Mouse (Mus musculus) midbrain, embryonic 16.5 days (tissue): ENCODE data around the gene Znrf1. TPM values are rescaled to one million over a fixed set of nuclear protein-coding genes. Genes with fewer than 3 reads are reported as not detected.
A peak's percentile ranks its signal among the peaks of the same experiment; 100 is the strongest.

Experiments
- ATAC-seq: fragments of 200-750 bp; cut with Nextera tagmentation; 2 replicates; pipeline ENCODE4 v1.8.0; 2017; ENCODE audit warnings: moderate TSS enrichment
- H3K27ac ChIP-seq: fragments of 300-500 bp; sonication (generic); 2 replicates; pipeline ENCODE4 v1.5.1; 2014; ENCODE audit warnings: mild to moderate bottlenecking, low read length, mixed read lengths
- H3K27me3 ChIP-seq: fragments of 300-500 bp; sonication (generic); 2 replicates; pipeline ENCODE4 v1.6.1; 2014; ENCODE audit warnings: low read depth, low read length, mixed read lengths; ENCODE audit not compliant: control insufficient read depth, insufficient read depth
- H3K36me3 ChIP-seq: fragments of 300-500 bp; sonication (generic); 2 replicates; pipeline ENCODE4 v1.6.1; 2014; ENCODE audit warnings: mild to moderate bottlenecking, low read length, moderate library complexity, mixed read lengths; ENCODE audit not compliant: control insufficient read depth, insufficient read depth
- H3K4me1 ChIP-seq: fragments of 300-500 bp; sonication (generic); 2 replicates; pipeline ENCODE4 v1.6.1; 2014; ENCODE audit warnings: mild to moderate bottlenecking, low read length, mixed read lengths; ENCODE audit not compliant: control insufficient read depth, insufficient read depth
- H3K4me2 ChIP-seq: fragments of 300-500 bp; sonication (generic); 2 replicates; pipeline ENCODE4 v1.6.1; 2014; ENCODE audit warnings: mild to moderate bottlenecking, low read length, mixed read lengths
- H3K4me3 ChIP-seq: fragments of 300-500 bp; sonication (generic); 2 replicates; pipeline ENCODE4 v1.5.1; 2014; ENCODE audit warnings: low read depth, mild to moderate bottlenecking, low read length, moderate library complexity, mixed read lengths
- H3K9ac ChIP-seq: fragments of 300-500 bp; sonication (generic); 2 replicates; pipeline ENCODE4 v1.6.1; 2014; ENCODE audit warnings: low read depth, low read length, mixed read lengths
- H3K9me3 ChIP-seq: fragments of 300-500 bp; sonication (generic); replicated peaks from 2 replicates; pipeline ENCODE4 v1.6.1; 2014; ENCODE audit warnings: mild to moderate bottlenecking, low read length, mixed read lengths; ENCODE audit not compliant: control insufficient read depth, poor library complexity, severe bottlenecking
- WGBS: fragments of 180-500 bp; shearing (Covaris S2); extraction: QIAGEN DNeasy Blood & Tissue Kit; methylation state at CpG from one replicate; pipeline ENCODE4 v1.1.7; 2014; 5-methylcytosine and 5-hydroxymethylcytosine counted together
- polyA plus RNA-seq: library from polyadenylated mRNA; unstranded; fragments of >200 nt; fragmentation: Nextera tagmentation; extraction: Ambion mirVana; gene quantifications from 2 replicates; pipeline ENCODE4 v1.2.1, GENCODE M21; 2015

Gene Znrf1
- polyA plus RNA-seq, 1 experiment from 2014 or later = 73.4 TPM

- Histone ChIP-seq H3K4me2 (no peak overlapping the region), H3K9ac (no peak overlapping the region), H3K27ac (0 out of 2 replicates have a peak overlapping the region, but pooled peaks have one; percentile 3), H3K4me1 (peaks cover 47% of the 10 kb centered on the region), H3K4me3 (no peak overlapping the region), H3K36me3 (no peaks in the 10 kb centered on the region), H3K27me3 (no peaks in the 10 kb centered on the region), H3K9me3 (no peaks in the 10 kb centered on the region)
- ATAC-seq = no peak
- 59% methylated on average over 2 of the region's 2 CpGs for WGBS
Measured at GRCm38 (mm10) chr8:111570432-111570831, 34.5 kb downstream of the Znrf1 start.

DNA sequence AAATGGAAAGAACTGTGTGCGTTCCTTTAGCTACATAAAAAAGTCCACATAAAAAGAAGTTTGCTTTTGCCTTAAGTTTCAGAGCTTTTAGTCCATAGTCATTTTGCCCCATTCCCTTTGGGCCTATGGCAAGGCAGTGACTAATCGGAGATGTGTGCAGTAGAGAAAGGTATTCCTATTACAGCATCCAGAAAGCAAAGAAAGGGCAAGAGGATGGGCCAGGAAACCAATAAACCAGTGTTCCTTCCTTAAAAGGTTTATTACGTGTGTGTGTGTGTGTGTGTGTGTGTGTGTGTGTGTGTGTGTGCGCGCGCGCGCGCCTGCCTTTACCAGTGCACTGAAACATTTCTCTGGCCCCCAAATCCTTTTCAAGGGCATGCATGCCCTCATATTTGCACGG lies 35.8 kb downstream of the Znrf1 start:
- Histone ChIP-seq H3K4me3 (no peak overlapping the region), H3K36me3 (no peaks in the 10 kb centered on the region), H3K4me2 (no peak overlapping the region), H3K4me1 (peaks cover 38% of the 10 kb centered on the region), H3K27ac (no peak overlapping the region), H3K9ac (no peak overlapping the region), H3K9me3 (no peaks in the 10 kb centered on the region), H3K27me3 (no peaks in the 10 kb centered on the region)
- no peak for ATAC-seq
- whole genome bisulfite sequencing = 84% methylated on average over 10 of the region's 10 CpGs

DNA sequence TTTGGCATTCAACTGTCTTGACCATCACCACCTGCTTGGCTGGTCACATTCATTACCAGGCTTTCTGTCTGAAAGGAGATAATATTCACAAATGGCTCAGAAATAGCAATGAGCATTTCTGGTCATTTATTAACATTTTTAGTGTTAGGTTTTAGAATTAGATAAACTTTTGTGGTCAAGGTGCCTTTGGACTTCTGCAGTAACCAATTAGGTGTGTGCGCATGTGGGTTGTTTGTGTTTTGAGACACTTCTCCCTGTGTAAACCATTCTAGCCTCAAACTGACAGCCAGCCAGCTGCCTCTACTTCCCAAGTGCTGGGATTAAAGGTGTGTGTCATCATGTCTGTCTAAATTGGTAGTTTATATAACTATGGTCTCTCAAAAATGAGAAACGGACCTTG lies 36.5 kb downstream of the Znrf1 start:
- Histone ChIP-seq H3K27ac (no peak overlapping the region), H3K9me3 (no peaks in the 10 kb centered on the region), H3K27me3 (no peaks in the 10 kb centered on the region), H3K4me1 (peaks cover 37% of the 10 kb centered on the region), H3K4me2 (no peak overlapping the region), H3K36me3 (no peaks in the 10 kb centered on the region), H3K9ac (no peak overlapping the region), H3K4me3 (no peak overlapping the region)
- 91% methylated on average over 2 of the region's 2 CpGs for WGBS
- ATAC-seq = no peak

GRCm38 (mm10) chr8:111573583-111573982 lies 37.7 kb downstream of the Znrf1 start:
- Histone ChIP-seq H3K9me3 (no peaks in the 10 kb centered on the region), H3K4me2 (no peak overlapping the region), H3K36me3 (no peaks in the 10 kb centered on the region), H3K27ac (no peak overlapping the region), H3K4me1 (peaks cover 30% of the 10 kb centered on the region), H3K4me3 (no peak overlapping the region), H3K27me3 (no peaks in the 10 kb centered on the region), H3K9ac (no peak overlapping the region)
- peak; percentile 18; the same call in 1 of the 2 replicates for ATAC-seq
- 22% methylated on average over 8 of the region's 8 CpGs for WGBS

DNA sequence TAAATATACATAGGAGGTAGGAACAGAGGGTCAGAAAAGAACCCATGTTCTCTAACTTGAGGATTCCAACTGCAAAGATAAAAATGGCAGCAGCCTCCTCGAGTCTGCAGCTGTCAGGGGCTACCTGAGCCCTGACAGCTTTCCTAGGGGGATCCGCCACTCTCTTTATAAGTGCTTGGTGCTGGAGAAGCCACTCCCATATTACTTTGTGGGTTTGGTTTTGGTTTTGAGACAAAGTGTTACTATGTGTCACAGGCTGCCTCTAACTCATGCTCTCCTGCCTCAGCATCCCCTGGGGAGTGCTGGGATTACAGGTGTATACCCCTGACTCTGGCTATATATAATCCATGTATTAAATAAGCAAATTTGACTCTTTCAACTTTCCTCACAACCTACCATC lies 38.1 kb downstream of the Znrf1 start:
- H3K27ac ChIP-seq = no peak overlapping the region
- no peaks in the 10 kb centered on the region for H3K27me3 ChIP-seq
- no peaks in the 10 kb centered on the region for H3K36me3 ChIP-seq
- H3K4me1 ChIP-seq = peaks cover 33% of the 10 kb centered on the region
- no peak overlapping the region for H3K9ac ChIP-seq
- ATAC-seq = no peak
- no peak overlapping the region for H3K4me2 ChIP-seq
- no peak overlapping the region for H3K4me3 ChIP-seq
- H3K9me3 ChIP-seq = no peaks in the 10 kb centered on the region
- WGBS = 79% methylated on average over 2 of the region's 2 CpGs

- Histone ChIP-seq H3K4me2 (no peak overlapping the region), H3K4me3 (no peak overlapping the region), H3K9me3 (no peaks in the 10 kb centered on the region), H3K9ac (no peak overlapping the region), H3K4me1 (peaks cover 31% of the 10 kb centered on the region), H3K27ac (no peak overlapping the region), H3K27me3 (no peaks in the 10 kb centered on the region), H3K36me3 (no peaks in the 10 kb centered on the region)
- 97% methylated on average over 4 of the region's 4 CpGs for WGBS
- no peak for ATAC-seq
Measured at GRCm38 (mm10) chr8:111575492-111575891, 39.6 kb downstream of the Znrf1 start.

DNA sequence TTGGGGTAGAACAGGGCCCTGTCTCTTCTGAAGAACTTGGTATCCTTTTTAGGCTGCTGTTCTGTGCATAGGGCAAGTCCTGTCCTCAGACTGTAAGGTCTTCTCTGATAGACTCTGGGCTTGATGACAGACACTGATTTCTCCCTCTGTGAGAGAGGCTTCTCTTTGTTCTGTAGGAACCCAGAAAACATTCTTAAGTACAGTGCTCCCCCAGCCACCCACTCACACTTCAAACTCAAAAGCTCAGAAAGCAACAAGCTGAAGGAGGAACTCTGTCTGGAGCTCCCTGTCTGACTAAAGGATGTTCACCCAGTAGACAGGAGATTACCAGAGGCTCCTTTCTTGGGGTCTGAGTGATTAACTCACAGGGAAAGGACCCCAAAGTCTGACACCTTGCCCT lies 40.6 kb downstream of the Znrf1 start:
- no peaks in the 10 kb centered on the region for H3K36me3 ChIP-seq
- peaks cover 30% of the 10 kb centered on the region for H3K4me1 ChIP-seq
- no peak overlapping the region for H3K27ac ChIP-seq
- H3K4me2 ChIP-seq = no peak overlapping the region
- ATAC-seq = no peak
- H3K9me3 ChIP-seq = no peaks in the 10 kb centered on the region
- no peak overlapping the region for H3K4me3 ChIP-seq
- H3K27me3 ChIP-seq = no peaks in the 10 kb centered on the region
- H3K9ac ChIP-seq = no peak overlapping the region

DNA sequence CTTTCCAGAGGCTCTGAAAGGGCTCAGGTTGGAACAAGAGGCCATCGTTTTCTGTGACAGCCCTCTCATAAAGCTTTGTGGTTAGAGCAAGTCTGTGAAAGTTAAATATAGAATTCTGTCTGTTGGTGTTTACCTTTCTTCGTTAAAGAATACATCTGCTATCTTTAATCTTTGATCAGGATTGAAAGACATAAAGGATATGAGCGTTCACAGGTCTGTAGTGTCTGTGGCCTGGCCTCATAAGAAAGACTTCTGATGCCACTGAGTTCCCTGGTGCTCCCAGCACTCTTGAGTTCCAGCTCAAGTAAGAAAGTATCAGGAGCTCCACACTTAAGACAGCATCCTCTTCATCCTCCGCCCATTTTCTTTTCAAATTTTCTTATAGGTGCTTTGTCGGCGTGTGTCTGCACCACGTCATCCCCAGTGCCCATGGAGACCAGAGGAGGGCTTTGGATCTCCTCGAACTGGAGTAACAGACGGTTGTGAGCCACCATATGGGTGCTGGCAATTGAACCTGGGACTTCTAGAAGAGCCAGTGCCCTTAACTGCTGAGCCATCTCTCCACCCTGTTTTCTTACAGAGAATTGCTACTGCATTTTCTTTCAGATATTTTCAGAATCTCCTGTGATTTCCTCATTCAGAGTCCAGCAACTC lies 42.1 kb downstream of the Znrf1 start:
- Histone ChIP-seq H3K36me3 (no peaks in the 10 kb centered on the region), H3K27ac (no peak overlapping the region)
- WGBS = 90% methylated on average over 9 of the region's 9 CpGs

DNA sequence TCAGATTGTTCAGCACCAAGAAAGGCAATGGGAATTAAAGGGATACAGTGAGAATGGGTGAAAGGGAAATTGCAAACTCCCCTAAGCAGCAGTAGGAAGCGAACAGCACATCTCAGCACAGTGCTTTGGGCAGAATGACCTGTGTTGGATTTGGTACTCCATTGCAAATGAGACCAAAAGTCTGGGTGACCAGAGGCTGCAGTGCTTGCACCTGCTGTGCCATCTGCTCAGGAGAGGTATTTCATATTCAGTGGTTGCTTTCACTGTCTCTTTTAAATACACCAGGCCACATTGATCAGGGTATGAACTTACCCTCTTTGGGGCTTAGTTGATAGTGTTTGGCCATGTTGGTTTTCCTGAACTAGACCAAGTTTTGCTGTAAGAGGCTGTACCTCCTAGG lies 43.4 kb downstream of the Znrf1 start:
- Histone ChIP-seq H3K9me3 (no peaks in the 10 kb centered on the region), H3K36me3 (no peaks in the 10 kb centered on the region), H3K27me3 (no peaks in the 10 kb centered on the region), H3K27ac (no peak overlapping the region), H3K4me1 (peaks cover 26% of the 10 kb centered on the region), H3K4me3 (no peak overlapping the region), H3K4me2 (no peak overlapping the region), H3K9ac (no peak overlapping the region)
- ATAC-seq = no peak
- WGBS = 86% methylated on average over 1 of the region's 1 CpGs

More for the DNA sequence above, 42.1 kb downstream of the Znrf1 start:
- H3K4me2 ChIP-seq = no peak overlapping the region
- H3K27me3 ChIP-seq = no peaks in the 10 kb centered on the region
- H3K4me3 ChIP-seq = no peak overlapping the region
- peaks cover 30% of the 10 kb centered on the region for H3K4me1 ChIP-seq
- no peaks in the 10 kb centered on the region for H3K9me3 ChIP-seq
- no peak for ATAC-seq
- H3K9ac ChIP-seq = no peak overlapping the region
